Comparison of ENCODE assay signal across 10 mouse cellular contexts in genomic region chr11:36264776-36265466, GRCm38 (mm10).
A peak's percentile ranks its signal among the peaks of the same experiment; 100 is the strongest.
DNase-seq lines count a peak whose midpoint lies in the region; ATAC-seq lines count a peak whose summit lies in the region.
"Had no signal": no experiment of that assay in that cellular context is flagged by ENCODE, and none has a peak within 500 bp of the region (broad histone marks: within the 10 kb centered on the region; RNA-seq: fewer than 3 reads in every experiment).

No protein-coding gene starts in this region.

- intact Hi-C loops in left cerebral cortex, postnatal 36 days (cut with DNase I) = no loop called here

- no peak overlapping the region for H3K4me2 ChIP-seq in embryonic facial prominence, embryonic 14.5 days (ENCODE audit: low read depth, low read length)
- H3K4me2 ChIP-seq: embryonic facial prominence, embryonic 13.5 days had no signal

- no peaks in the 10 kb centered on the region for H3K9me3 ChIP-seq in embryonic facial prominence, embryonic 14.5 days (ENCODE audit: control insufficient read depth, low read length)
- no peaks in the 10 kb centered on the region for H3K9me3 ChIP-seq in embryonic facial prominence, embryonic 10.5 days
- H3K9me3 ChIP-seq: embryonic facial prominence, embryonic 13.5 days had no signal

- H3K4me3 ChIP-seq in embryonic facial prominence, embryonic 14.5 days (ENCODE audit: low read depth, low read length) = no peak overlapping the region
- H3K4me3 ChIP-seq in embryonic facial prominence, embryonic 10.5 days = no peak overlapping the region
- H3K4me3 ChIP-seq: embryonic facial prominence, embryonic 13.5 days had no signal

- peak; percentile 74 for DNase-seq in embryonic facial prominence, embryonic 14.5 days (ENCODE audit: low spot score)
- DNase-seq in embryonic facial prominence, embryonic 10.5 days (ENCODE audit: low spot score) = no peak
- peak; percentile 61 for DNase-seq in adrenal gland, adult 2 months
- DNase-seq in fat pad, adult 2 months (ENCODE audit: extremely low read depth, low read depth, low spot score) = peak; percentile 75
- peak; percentile 13 for DNase-seq in large intestine, adult 2 months (ENCODE audit: low read depth, low spot score)
- no peak for DNase-seq in left cerebral cortex, postnatal 36 days (ENCODE audit: low spot score in 2 of 2)
- DNase-seq in gastrocnemius, adult 18-20 months (ENCODE audit: low spot score) = no peak
- no peak for DNase-seq in thymus, postnatal 4 days
- DNase-seq: right cerebral cortex, postnatal 25 days had no signal

- H3K4me1 ChIP-seq in embryonic facial prominence, embryonic 14.5 days (ENCODE audit: control insufficient read depth, insufficient read depth, low read length) = no peaks in the 10 kb centered on the region
- H3K4me1 ChIP-seq in embryonic facial prominence, embryonic 10.5 days = no peaks in the 10 kb centered on the region

- H3K27ac ChIP-seq in embryonic facial prominence, embryonic 14.5 days (replicated peaks; ENCODE audit: low read depth, low read length) = 0 out of 2 replicates have a peak overlapping the region, but pooled peaks have one; percentile 11
- H3K27ac ChIP-seq in embryonic facial prominence, embryonic 10.5 days (replicated peaks) = no peak overlapping the region; the same call in 1 of the 2 replicates
- H3K27ac ChIP-seq: embryonic facial prominence, embryonic 13.5 days had no signal

- H3K9ac ChIP-seq in embryonic facial prominence, embryonic 14.5 days (ENCODE audit: low read depth, low read length) = no peak overlapping the region
- H3K9ac ChIP-seq: embryonic facial prominence, embryonic 13.5 days had no signal

- 75% methylated on average over 17 of the region's 17 CpGs for WGBS in embryonic facial prominence, embryonic 14.5 days
- WGBS in embryonic facial prominence, embryonic 10.5 days = 90% methylated on average over 17 of the region's 17 CpGs
- WGBS in large intestine, adult 2 months = 40% methylated on average over 17 of the region's 17 CpGs

- H3K27me3 ChIP-seq in embryonic facial prominence, embryonic 14.5 days (replicated peaks; ENCODE audit: control insufficient read depth, insufficient read depth, low read length) = no peaks in the 10 kb centered on the region
- H3K27me3 ChIP-seq in embryonic facial prominence, embryonic 10.5 days (replicated peaks; ENCODE audit: low read depth, poor library complexity, severe bottlenecking) = no peaks in the 10 kb centered on the region
- H3K27me3 ChIP-seq: embryonic facial prominence, embryonic 13.5 days had no signal

- peak; percentile 48; the same call in 1 of the 2 replicates for ATAC-seq in embryonic facial prominence, embryonic 14.5 days (ENCODE audit: low read depth)

- H3K36me3 ChIP-seq in embryonic facial prominence, embryonic 14.5 days (ENCODE audit: control insufficient read depth, insufficient read depth, low read length) = no peaks in the 10 kb centered on the region
- no peaks in the 10 kb centered on the region for H3K36me3 ChIP-seq in embryonic facial prominence, embryonic 10.5 days (replicated peaks)
- H3K36me3 ChIP-seq: embryonic facial prominence, embryonic 13.5 days had no signal

Comparison
In these comparisons a context has a peak if more than half of its experiments do, and no peak if none do; other contexts are left out.
1. DNase-seq: peak in embryonic facial prominence, embryonic 14.5 days (single experiment), adrenal gland, adult 2 months (single experiment), fat pad, adult 2 months (single experiment) and large intestine, adult 2 months (single experiment); none in embryonic facial prominence, embryonic 10.5 days (single experiment), left cerebral cortex, postnatal 36 days (0 of 2), gastrocnemius, adult 18-20 months (single experiment) and thymus, postnatal 4 days (single experiment).